Mouse (Mus musculus): ENCODE data around the gene Ntm. TPM values are rescaled to one million over a fixed set of nuclear protein-coding genes. Genes with fewer than 3 reads are reported as not detected.

Gene Ntm
- polyA plus RNA-seq, 1 experiment, result not detected

DNA sequence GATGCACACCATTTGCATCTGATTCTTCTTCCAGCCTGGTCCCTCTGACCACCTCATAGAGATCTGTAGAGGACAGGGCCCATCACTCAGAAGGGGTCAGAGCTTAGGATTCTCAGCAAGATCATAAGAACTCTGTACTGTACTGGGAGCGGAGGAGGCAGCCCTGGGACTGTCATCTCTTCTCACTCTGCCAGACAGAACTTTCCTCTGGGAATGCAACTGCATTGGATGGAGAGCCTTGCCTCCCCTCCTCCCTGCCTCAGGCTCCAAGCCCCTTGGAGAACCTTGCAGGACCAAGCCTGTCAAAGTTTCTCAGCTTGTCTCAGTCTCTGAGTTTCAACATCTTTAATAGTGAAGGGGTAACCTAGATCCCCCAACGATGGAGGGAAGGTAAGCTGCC is 1.4 kb downstream of the Ntm start:
- H3ac ChIP-seq (ENCODE audit: control insufficient read depth, insufficient read length), result no peak overlapping the region
- TF ChIP-seq CEBPB (IDR thresholded peaks at IDR 0.05; ENCODE audit: insufficient read depth, poor library complexity, severe bottlenecking) (no peak), TCF3 (IDR thresholded peaks at IDR 0.05; ENCODE audit: insufficient read length, low read depth) (no peak), POLR2AphosphoS2 (IDR thresholded peaks at IDR 0.05; ENCODE audit: insufficient read length, low read depth) (no peak), MYOG (IDR thresholded peaks at IDR 0.05; ENCODE audit: control insufficient read depth in 1 of 3, insufficient read depth in 1 of 3, insufficient read length in 2 of 3, low read depth in 2 of 3) (no peak), MYOD1 (IDR thresholded peaks at IDR 0.05; ENCODE audit: control insufficient read depth in 1 of 3, insufficient read length in 2 of 3, low read depth in 2 of 3) (no peak), SRF (IDR thresholded peaks at IDR 0.05; ENCODE audit: control insufficient read depth, insufficient read length, low read depth) (no peak), E2F4 (IDR thresholded peaks at IDR 0.05; ENCODE audit: insufficient read depth) (no peak), REST (IDR thresholded peaks at IDR 0.05; ENCODE audit: insufficient read depth, insufficient read length) (no peak), USF1 (IDR thresholded peaks at IDR 0.05; ENCODE audit: low read depth) (no peak), POLR2A (IDR thresholded peaks at IDR 0.05; ENCODE audit: insufficient read length, low read depth) (no peak), MAX (IDR thresholded peaks at IDR 0.05; ENCODE audit: low read depth) (no peak), TCF12 (IDR thresholded peaks at IDR 0.05; ENCODE audit: insufficient read depth, poor library complexity, severe bottlenecking) (no peak)
- no peaks in the 10 kb centered on the region for H3K36me3 ChIP-seq (ENCODE audit: control insufficient read depth, insufficient read depth)
- H3K27me3 ChIP-seq (ENCODE audit: control insufficient read depth, insufficient read depth, insufficient read length), result no peaks in the 10 kb centered on the region
- no peaks in the 10 kb centered on the region for H3K79me2 ChIP-seq (ENCODE audit: control insufficient read depth, insufficient read depth)
- no peak overlapping the region for H3K4me2 ChIP-seq (ENCODE audit: low read depth)
- H3K4me3 ChIP-seq, result no peak overlapping the region

DNA sequence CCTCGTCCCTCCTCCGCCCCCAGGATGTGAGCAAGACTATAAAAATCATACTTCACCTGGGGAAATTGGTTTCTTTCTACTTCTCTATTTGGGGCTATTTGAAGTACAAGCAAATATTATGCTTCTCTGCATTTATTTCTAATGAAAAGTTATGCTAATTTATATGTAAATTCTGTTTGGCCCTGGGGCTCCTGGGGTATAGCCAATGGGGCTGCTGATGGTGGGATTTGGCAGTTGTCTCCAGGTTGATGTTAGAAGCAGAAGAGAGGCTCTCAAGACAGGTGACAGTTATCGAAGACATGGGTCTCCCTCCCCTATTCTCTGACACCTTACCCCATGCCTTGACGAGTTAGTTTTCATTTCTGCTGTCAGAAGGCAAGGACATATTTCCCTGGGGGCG is 2.2 kb downstream of the Ntm start:
- no peak for TF ChIP-seq E2F4 (IDR thresholded peaks at IDR 0.05; ENCODE audit: insufficient read depth)
- TF ChIP-seq MYOD1 (IDR thresholded peaks at IDR 0.05; ENCODE audit: control insufficient read depth in 1 of 3, insufficient read length in 2 of 3, low read depth in 2 of 3), result no peak
- TF ChIP-seq SRF (IDR thresholded peaks at IDR 0.05; ENCODE audit: control insufficient read depth, insufficient read length, low read depth), result no peak
- TF ChIP-seq POLR2AphosphoS2 (IDR thresholded peaks at IDR 0.05; ENCODE audit: insufficient read length, low read depth), result no peak
- no peak for TF ChIP-seq USF1 (IDR thresholded peaks at IDR 0.05; ENCODE audit: low read depth)
- Histone ChIP-seq H3ac (ENCODE audit: control insufficient read depth, insufficient read length) (no peak overlapping the region), H3K27me3 (ENCODE audit: control insufficient read depth, insufficient read depth, insufficient read length) (no peaks in the 10 kb centered on the region), H3K36me3 (ENCODE audit: control insufficient read depth, insufficient read depth) (no peaks in the 10 kb centered on the region), H3K4me2 (ENCODE audit: low read depth) (no peak overlapping the region), H3K4me3 (no peak overlapping the region), H3K79me2 (ENCODE audit: control insufficient read depth, insufficient read depth) (no peaks in the 10 kb centered on the region)

DNA sequence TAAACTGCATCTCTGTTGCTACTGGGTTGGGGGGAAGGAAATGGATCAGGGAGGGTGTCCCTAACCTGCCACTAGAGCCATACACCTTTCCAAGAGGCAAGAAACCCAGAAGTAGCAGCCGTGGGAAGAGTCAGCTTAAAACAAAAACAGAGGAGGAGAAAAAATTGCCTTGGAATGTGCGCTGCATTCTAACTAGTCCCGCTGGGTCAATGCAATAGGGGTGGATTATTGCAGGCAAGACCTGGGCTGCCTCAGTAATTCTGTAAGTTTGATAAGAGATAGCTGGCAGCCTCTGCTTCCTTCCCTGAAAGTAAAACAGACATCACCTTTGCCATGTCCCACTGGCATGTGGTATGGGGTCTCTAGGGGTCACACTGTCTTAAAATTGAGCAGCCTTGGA is 2.7 kb downstream of the Ntm start:
- H3K36me3 ChIP-seq (ENCODE audit: control insufficient read depth, insufficient read depth), result no peaks in the 10 kb centered on the region
- no peaks in the 10 kb centered on the region for H3K79me2 ChIP-seq (ENCODE audit: control insufficient read depth, insufficient read depth)
- H3K27me3 ChIP-seq (ENCODE audit: control insufficient read depth, insufficient read depth, insufficient read length), result no peaks in the 10 kb centered on the region
- no peak overlapping the region for H3K4me2 ChIP-seq (ENCODE audit: low read depth)
- no peak overlapping the region for H3K4me3 ChIP-seq
- H3ac ChIP-seq (ENCODE audit: control insufficient read depth, insufficient read length), result no peak overlapping the region
- TF ChIP-seq POLR2A (IDR thresholded peaks at IDR 0.05; ENCODE audit: insufficient read length, low read depth), result no peak
- TF ChIP-seq REST (IDR thresholded peaks at IDR 0.05; ENCODE audit: insufficient read depth, insufficient read length), result no peak
- no peak for TF ChIP-seq MAX (IDR thresholded peaks at IDR 0.05; ENCODE audit: low read depth)
- TF ChIP-seq CEBPB (IDR thresholded peaks at IDR 0.05; ENCODE audit: insufficient read depth, poor library complexity, severe bottlenecking), result no peak
- no peak for TF ChIP-seq MYOG (IDR thresholded peaks at IDR 0.05; ENCODE audit: control insufficient read depth in 1 of 3, insufficient read depth in 1 of 3, insufficient read length in 2 of 3, low read depth in 2 of 3)

DNA sequence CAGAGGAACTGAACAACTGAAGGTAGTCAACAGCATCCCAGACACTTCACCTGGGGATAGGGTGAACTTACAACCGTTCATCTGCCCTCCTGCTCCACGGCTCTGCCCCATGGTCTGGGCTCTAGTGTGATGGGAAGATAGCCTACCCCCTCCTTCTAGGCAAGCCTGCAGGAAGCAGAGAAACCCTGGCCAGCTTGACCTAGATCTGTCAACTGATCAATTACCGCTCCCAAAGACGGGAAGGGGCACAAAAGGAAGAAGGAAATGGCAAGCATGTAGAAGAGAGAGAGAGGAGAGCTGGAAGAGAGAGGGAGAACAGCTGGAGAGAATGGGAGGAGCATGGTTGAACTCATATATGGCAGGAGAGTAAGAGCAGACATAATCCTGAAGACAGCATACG is 6.0 kb downstream of the Ntm start:
- Histone ChIP-seq H3ac (ENCODE audit: control insufficient read depth, insufficient read length) (no peak overlapping the region), H3K4me2 (ENCODE audit: low read depth) (no peak overlapping the region), H3K27me3 (ENCODE audit: control insufficient read depth, insufficient read depth, insufficient read length) (no peaks in the 10 kb centered on the region), H3K36me3 (ENCODE audit: control insufficient read depth, insufficient read depth) (no peaks in the 10 kb centered on the region), H3K79me2 (ENCODE audit: control insufficient read depth, insufficient read depth) (no peaks in the 10 kb centered on the region), H3K4me3 (no peak overlapping the region)
- TF ChIP-seq MYOD1 (IDR thresholded peaks at IDR 0.05; ENCODE audit: control insufficient read depth in 1 of 3, insufficient read length in 2 of 3, low read depth in 2 of 3) (no peak), SRF (IDR thresholded peaks at IDR 0.05; ENCODE audit: control insufficient read depth, insufficient read length, low read depth) (no peak), REST (IDR thresholded peaks at IDR 0.05; ENCODE audit: insufficient read depth, insufficient read length) (no peak), MAX (IDR thresholded peaks at IDR 0.05; ENCODE audit: low read depth) (no peak), POLR2A (IDR thresholded peaks at IDR 0.05; ENCODE audit: insufficient read length, low read depth) (no peak), MYOG (IDR thresholded peaks at IDR 0.05; ENCODE audit: control insufficient read depth in 1 of 3, insufficient read depth in 1 of 3, insufficient read length in 2 of 3, low read depth in 2 of 3) (no peak), POLR2AphosphoS2 (IDR thresholded peaks at IDR 0.05; ENCODE audit: insufficient read length, low read depth) (no peak), TCF3 (IDR thresholded peaks at IDR 0.05; ENCODE audit: insufficient read length, low read depth) (no peak), CEBPB (IDR thresholded peaks at IDR 0.05; ENCODE audit: insufficient read depth, poor library complexity, severe bottlenecking) (no peak), E2F4 (IDR thresholded peaks at IDR 0.05; ENCODE audit: insufficient read depth) (no peak), USF1 (IDR thresholded peaks at IDR 0.05; ENCODE audit: low read depth) (no peak), TCF12 (IDR thresholded peaks at IDR 0.05; ENCODE audit: insufficient read depth, poor library complexity, severe bottlenecking) (no peak)

DNA sequence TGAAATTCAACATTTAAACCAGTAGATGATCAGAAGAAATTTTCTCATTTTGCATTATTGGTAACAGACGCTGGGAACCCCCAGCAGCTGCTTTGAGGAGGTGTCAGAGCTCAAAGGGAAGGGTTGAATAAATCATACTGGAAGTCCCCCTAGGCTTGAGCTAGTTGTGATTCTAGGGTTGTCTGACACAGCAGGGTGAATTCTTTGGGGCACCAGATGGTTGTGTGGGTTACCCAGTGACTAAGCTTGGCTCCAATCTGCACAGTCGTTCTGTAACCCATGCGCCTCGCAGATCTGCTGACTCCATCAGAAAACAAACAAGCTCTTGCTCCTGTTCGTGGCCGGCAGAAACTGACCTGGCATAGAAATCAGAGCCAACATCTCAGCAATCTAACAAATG is 8.9 kb downstream of the Ntm start:
- TF ChIP-seq TCF12 (IDR thresholded peaks at IDR 0.05; ENCODE audit: insufficient read depth, poor library complexity, severe bottlenecking), result no peak
- no peak for TF ChIP-seq E2F4 (IDR thresholded peaks at IDR 0.05; ENCODE audit: insufficient read depth)
- no peak for TF ChIP-seq MYOD1 (IDR thresholded peaks at IDR 0.05; ENCODE audit: control insufficient read depth in 1 of 3, insufficient read length in 2 of 3, low read depth in 2 of 3)
- TF ChIP-seq TCF3 (IDR thresholded peaks at IDR 0.05; ENCODE audit: insufficient read length, low read depth), result no peak
- no peak for TF ChIP-seq CEBPB (IDR thresholded peaks at IDR 0.05; ENCODE audit: insufficient read depth, poor library complexity, severe bottlenecking)
- no peak for TF ChIP-seq SRF (IDR thresholded peaks at IDR 0.05; ENCODE audit: control insufficient read depth, insufficient read length, low read depth)
- no peak for TF ChIP-seq POLR2AphosphoS2 (IDR thresholded peaks at IDR 0.05; ENCODE audit: insufficient read length, low read depth)
- H3K4me3 ChIP-seq, result no peak overlapping the region
- no peak overlapping the region for H3K4me2 ChIP-seq (ENCODE audit: low read depth)
- no peaks in the 10 kb centered on the region for H3K27me3 ChIP-seq (ENCODE audit: control insufficient read depth, insufficient read depth, insufficient read length)
- H3K79me2 ChIP-seq (ENCODE audit: control insufficient read depth, insufficient read depth), result no peaks in the 10 kb centered on the region
- no peak overlapping the region for H3ac ChIP-seq (ENCODE audit: control insufficient read depth, insufficient read length)
- H3K36me3 ChIP-seq (ENCODE audit: control insufficient read depth, insufficient read depth), result no peaks in the 10 kb centered on the region
